In the genomic region with DNA sequence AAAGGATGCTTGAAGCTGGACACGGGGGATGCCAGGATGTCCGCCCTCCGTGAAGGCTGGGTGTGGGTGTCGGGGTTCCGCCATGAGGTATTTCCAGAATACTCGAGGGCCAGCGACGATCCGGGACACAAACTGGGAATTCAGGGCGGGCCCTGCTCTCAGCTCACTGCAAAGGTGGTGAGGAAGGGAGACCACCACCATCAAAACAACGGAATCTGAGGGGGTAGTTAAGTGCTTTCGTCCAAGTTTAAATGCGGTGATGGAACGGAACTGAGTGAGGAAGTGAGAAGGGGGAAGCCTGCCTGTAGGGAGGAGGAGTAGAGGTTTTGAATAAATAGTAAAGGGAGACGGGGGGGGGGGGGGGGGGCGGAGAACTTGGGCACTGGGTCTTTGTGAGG, we compare ENCODE assay signal across 8 mouse cellular contexts. TPM values are rescaled to one million over a fixed set of nuclear protein-coding genes. Genes with fewer than 3 reads are reported as not detected.
DNase-seq lines count a peak whose midpoint lies in the region; ATAC-seq lines count a peak whose summit lies in the region.

No protein-coding gene starts in this region.

- peak overlapping the region; percentile 66 for H3K4me2 ChIP-seq in kidney, embryonic 15.5 days
- peak overlapping the region; percentile 55 for H3K4me2 ChIP-seq in intestine, embryonic 16.5 days (ENCODE audit: low read depth, low read length)

- no peaks in the 10 kb centered on the region for H3K9me3 ChIP-seq in kidney, embryonic 15.5 days (replicated peaks)
- no peaks in the 10 kb centered on the region for H3K9me3 ChIP-seq in embryonic facial prominence, embryonic 10.5 days
- H3K9me3 ChIP-seq in intestine, embryonic 16.5 days (ENCODE audit: control insufficient read depth, low read length), result no peaks in the 10 kb centered on the region

- peak; percentile 47; the same call in 1 of the 2 replicates for ATAC-seq in kidney, embryonic 15.5 days (replicated peaks; ENCODE audit: low FRiP score)
- peak; percentile 47 for ATAC-seq in intestine, embryonic 16.5 days
- peak; percentile 60; the same call in 1 of the 2 replicates for ATAC-seq in monocyte, adult 5-6 weeks (replicated peaks; ENCODE audit: insufficient number of reproducible peaks, low FRiP score, low TSS enrichment, poor library complexity, severe bottlenecking)

- DNase-seq in kidney, postnatal 4 days, result no peak
- no peak for DNase-seq in embryonic facial prominence, embryonic 10.5 days (ENCODE audit: low spot score)
- no peak for DNase-seq in spleen, postnatal 14 days (ENCODE audit: low spot score in 2 of 2)
- no peak for DNase-seq in frontal cortex, postnatal 10 days (ENCODE audit: low spot score in 2 of 2)
- no peak for DNase-seq in retina, postnatal 1 day

- H3K27ac ChIP-seq in kidney, embryonic 15.5 days, result peak overlapping the region; percentile 90
- H3K27ac ChIP-seq in embryonic facial prominence, embryonic 10.5 days (replicated peaks), result peak overlapping the region; percentile 84
- peak overlapping the region; percentile 92 for H3K27ac ChIP-seq in intestine, embryonic 16.5 days (ENCODE audit: low read length)

- H3K27me3 ChIP-seq in kidney, embryonic 15.5 days, result no peaks in the 10 kb centered on the region
- no peaks in the 10 kb centered on the region for H3K27me3 ChIP-seq in embryonic facial prominence, embryonic 10.5 days (replicated peaks; ENCODE audit: low read depth, poor library complexity, severe bottlenecking)
- H3K27me3 ChIP-seq in intestine, embryonic 16.5 days (replicated peaks; ENCODE audit: control insufficient read depth, insufficient read depth, low read length), result no peaks in the 10 kb centered on the region

- WGBS in kidney, embryonic 15.5 days, result under 1% methylated on average over 16 of the region's 16 CpGs
- 0% methylated on average over 15 of the region's 16 CpGs for WGBS in embryonic facial prominence, embryonic 10.5 days
- WGBS in intestine, embryonic 16.5 days, result under 1% methylated on average over 14 of the region's 16 CpGs

- peak overlapping the region; percentile 87 for H3K9ac ChIP-seq in kidney, embryonic 15.5 days
- peak overlapping the region; percentile 94 for H3K9ac ChIP-seq in intestine, embryonic 16.5 days (ENCODE audit: low read depth, low read length)

- peaks cover 16% of the 10 kb centered on the region; the same call in 1 of the 2 replicates for H3K4me1 ChIP-seq in kidney, embryonic 15.5 days
- H3K4me1 ChIP-seq in embryonic facial prominence, embryonic 10.5 days, result peaks cover 19% of the 10 kb centered on the region
- peaks cover 9% of the 10 kb centered on the region; the same call in 1 of the 2 replicates for H3K4me1 ChIP-seq in intestine, embryonic 16.5 days (ENCODE audit: control insufficient read depth, insufficient read depth, low read length)

- H3K36me3 ChIP-seq in kidney, embryonic 15.5 days, result peaks cover 27% of the 10 kb centered on the region
- H3K36me3 ChIP-seq in embryonic facial prominence, embryonic 10.5 days (replicated peaks), result peaks cover 36% of the 10 kb centered on the region
- no peaks in the 10 kb centered on the region for H3K36me3 ChIP-seq in intestine, embryonic 16.5 days (ENCODE audit: control insufficient read depth, insufficient read depth, low read length)

- H3K4me3 ChIP-seq in kidney, embryonic 15.5 days (replicated peaks), result peak overlapping the region; percentile 98
- peak overlapping the region; percentile 78 for H3K4me3 ChIP-seq in embryonic facial prominence, embryonic 10.5 days
- H3K4me3 ChIP-seq in intestine, embryonic 16.5 days (ENCODE audit: low read length), result peak overlapping the region; percentile 97

RNA-seq across cellular contexts. Expression of a gene that starts 0.3 kb away (rescaled TPM):
- 46.6 and 50.0 TPM in 2 replicates for polyA plus RNA-seq in kidney, embryonic 15.5 days (2015; fragmentation: Nextera tagmentation; extraction: Ambion mirVana)
- polyA plus RNA-seq in embryonic facial prominence, embryonic 10.5 days (2016; fragmentation: Nextera tagmentation; extraction: Ambion mirVana), result 49.0 and 50.7 TPM in 2 replicates
- polyA plus RNA-seq in intestine, embryonic 16.5 days (2015; fragmentation: Nextera tagmentation; extraction: Ambion mirVana), result 36.1 and 37.6 TPM in 2 replicates
- total RNA-seq in monocyte, adult 5-6 weeks (2017), result 33.6 to 36.5 TPM (median 36.0 TPM) in 3 replicates

RNA-seq across cellular contexts. Expression of a gene that starts 0.3 kb away (rescaled TPM):
- polyA plus RNA-seq in kidney, embryonic 15.5 days (2015; fragmentation: Nextera tagmentation; extraction: Ambion mirVana), result 81.7 and 84.0 TPM in 2 replicates
- polyA plus RNA-seq in embryonic facial prominence, embryonic 10.5 days (2016; fragmentation: Nextera tagmentation; extraction: Ambion mirVana), result 68.0 and 73.6 TPM in 2 replicates
- polyA plus RNA-seq in intestine, embryonic 16.5 days (2015; fragmentation: Nextera tagmentation; extraction: Ambion mirVana), result 89.6 and 90.5 TPM in 2 replicates
- 33.8 to 60.8 TPM (median 36.3 TPM) in 3 replicates for total RNA-seq in monocyte, adult 5-6 weeks (2017)
